Mouse (Mus musculus): Measurements from ENCODE around the gene Shc1.

Shc1 gene

DNA sequence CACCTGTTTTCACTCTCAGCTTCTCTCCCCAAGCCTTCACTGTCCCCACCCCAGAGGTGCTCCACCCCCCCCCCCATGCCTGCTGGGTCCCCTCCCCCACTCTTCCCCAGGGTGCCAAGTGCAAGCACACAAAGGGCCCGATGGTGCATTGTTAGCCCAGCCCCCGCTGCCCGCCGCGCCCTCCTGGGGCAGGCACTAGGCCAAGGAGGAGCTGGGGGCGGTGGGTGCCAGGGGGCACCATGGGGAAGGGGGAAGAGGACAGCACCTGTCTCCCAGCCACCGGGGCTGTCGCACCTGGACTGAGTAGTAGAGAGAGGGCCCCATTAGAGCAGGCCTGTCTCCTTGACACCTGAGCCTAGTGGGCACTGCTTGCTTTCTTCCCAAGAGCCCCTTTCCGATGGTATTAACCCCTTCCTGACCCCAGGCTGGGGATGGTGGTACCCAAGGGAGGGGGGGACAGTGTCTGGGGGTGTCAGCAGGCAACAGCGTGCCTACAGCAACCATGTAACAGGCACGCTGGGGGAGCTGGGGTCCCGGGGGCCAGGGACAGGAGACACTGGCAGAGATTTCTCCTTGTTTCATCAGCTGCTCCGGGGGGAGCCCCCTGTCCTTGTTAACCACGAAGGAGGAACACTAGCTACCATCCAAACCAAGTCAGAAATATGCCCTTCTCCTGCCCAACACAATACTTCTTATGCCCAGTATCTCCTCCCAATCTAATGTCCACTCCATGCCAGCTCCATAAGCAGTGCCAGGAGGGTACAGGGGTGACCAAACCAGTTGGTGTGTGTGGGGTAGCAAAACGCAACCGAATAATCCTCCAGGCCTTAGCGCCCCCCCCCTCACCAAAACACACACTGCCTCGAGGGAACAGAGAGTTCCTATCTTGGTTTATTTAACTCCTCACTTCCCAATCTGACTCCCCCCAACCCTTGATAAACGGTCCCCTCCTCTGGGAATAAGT is 27.3 kb upstream of the Shc1 start:
- peak; percentile 52 for DNase-seq (ENCODE audit: low spot score)

DNA sequence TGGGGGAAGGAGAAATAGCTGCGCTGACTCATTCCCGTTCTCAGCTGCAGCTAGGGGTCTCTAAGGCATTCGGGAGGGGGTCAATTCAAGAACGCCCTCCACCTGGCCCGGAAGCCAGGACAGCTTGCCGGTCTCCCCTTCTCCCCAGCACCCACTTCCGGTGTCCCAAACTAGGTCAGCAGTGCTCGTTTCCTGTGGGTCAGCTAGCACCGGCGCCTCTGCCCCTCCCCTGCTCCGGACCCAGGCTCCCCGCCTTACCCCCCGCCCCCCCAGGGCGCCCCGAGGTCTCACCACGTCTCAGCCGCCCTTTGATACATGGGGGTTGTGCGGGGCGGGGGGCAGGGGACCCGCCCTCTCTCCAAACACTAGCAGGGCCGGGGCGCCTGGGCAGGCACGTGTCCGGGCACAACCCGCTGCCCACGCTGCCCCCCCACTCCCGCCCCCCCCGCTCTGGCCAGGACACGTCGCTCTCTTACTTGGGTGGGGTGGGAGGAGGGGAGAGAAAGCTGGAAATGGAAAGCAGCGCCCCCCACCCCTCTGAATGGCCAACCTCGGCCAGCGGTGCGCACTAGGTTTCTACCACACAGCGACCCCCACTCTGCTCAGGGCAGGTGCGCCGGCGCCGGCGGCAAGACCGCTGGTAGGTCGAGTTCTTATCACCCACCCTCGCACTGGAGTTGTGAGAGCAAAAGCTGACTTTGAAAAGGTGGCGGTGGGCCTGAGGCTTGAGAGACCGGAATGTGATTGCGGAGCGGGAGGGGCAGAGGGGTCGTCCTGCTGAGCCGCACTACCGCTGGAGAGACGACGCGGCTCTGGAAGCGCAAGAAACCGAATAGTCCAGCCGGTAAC is 26.4 kb upstream of the Shc1 start:
- DNase-seq (ENCODE audit: low spot score), result peak; percentile 66

DNA sequence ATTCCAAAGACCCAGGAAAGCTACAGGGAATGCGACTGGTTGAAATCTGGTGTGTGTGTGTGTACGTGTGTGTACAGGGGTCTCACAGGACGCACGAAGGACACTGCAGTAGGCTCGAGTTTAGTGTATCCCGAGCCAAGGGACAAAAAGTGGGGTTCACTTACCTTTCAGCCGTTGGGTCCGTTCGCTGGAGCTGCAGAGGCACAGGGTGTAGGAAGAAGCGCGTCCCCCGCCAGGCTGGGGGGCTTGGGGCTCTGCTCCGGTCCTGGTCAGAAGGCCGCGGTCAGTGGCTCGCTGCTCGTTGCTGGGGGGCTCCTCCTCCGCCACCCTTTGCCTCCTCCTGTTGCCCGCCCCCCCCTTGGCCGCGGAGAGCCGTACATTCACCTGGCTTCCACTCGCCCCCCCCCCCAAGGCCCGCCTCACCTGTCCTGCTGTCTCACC is 25.4 kb upstream of the Shc1 start:
- no peak for DNase-seq (ENCODE audit: low spot score)

DNA sequence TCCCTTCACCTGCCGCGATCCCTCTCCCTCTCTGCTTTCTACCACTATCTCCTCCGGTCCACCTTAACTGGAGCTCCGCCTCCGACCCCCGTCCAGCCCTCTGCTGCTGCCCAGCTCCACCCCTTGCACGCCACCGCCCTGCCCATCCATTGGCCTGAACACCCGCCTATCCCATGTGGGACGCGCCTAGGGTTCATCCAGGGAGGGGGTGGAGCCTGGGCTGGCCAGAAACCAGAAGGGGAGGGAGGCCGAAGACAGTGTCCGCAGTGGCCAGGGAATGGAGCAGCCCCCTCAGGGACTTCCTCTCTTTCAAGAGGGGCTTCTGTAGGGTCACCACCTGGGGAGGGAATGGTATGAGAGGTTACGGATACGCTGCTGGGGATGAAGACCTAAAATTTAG is 24.6 kb upstream of the Shc1 start:
- peak; percentile 99 for DNase-seq (ENCODE audit: low spot score)

DNA sequence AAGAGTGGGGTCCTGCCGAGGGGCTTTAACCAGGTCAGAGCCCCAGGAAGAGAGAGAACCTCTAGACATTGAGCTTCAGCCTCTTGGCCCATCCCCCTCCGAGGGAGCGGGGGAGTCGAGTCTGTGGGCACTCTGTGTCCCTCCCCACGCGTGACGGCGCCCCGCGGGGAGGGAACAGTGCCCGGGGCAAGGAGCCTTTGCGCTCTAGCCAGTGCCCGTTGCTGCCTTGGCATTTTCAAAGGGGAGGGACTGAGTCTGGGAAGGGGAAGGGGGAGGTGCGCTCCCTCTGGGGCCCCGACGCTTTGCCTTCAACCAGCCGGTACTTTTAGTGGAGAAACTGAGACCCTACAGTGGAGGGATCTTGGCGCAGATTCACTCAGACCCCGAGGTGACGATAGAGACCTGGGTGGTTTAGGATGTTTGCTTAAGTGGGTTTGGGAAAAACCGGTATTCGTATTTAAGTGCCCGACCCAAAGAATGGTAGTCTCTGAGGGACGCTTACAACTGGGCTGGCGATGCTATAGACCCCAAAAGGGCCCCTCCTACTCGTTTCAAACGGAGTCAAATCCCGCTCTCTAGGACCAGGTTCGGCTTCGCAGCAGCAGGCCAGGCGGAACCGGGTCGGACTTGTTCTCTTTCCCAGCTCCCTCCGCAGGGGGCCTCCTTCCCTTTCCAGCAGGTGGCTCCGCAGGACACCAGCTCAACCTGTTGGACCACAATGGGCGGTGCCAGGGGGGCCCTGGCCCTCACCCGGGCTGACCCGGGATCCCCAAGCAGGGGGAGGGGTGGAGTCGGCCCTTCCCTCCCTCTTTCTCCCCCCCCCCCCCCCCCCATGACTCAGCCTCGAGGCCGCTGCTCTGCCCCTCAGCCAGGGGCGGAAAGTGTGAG is 24.0 kb upstream of the Shc1 start, which contains the start of gene Zbtb7b:
TSS of gene Zbtb7b (minus strand) at position 771 of the 888 bp plus-strand sequence.
- peak; percentile 83 for DNase-seq (ENCODE audit: low spot score)

DNA sequence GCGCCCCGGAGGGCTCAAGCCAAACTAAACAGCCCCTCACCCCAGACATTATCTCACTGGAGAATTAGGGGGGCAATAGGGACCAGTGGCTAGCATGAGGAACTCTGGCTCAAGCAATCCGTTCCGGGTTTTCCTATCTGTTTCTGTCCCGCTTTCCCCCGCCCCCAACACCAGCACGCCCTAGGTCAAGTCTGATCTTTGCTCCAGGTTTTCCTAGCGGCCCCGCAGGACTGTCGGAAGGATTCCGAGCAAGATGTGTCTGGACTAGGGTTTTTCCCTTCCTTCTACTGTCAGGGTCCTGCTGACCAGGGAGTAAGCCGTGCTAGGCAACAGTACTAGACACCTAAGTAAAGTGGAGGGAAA is 23.4 kb upstream of the Shc1 start:
- DNase-seq (ENCODE audit: low spot score), result peak; percentile 83

DNA sequence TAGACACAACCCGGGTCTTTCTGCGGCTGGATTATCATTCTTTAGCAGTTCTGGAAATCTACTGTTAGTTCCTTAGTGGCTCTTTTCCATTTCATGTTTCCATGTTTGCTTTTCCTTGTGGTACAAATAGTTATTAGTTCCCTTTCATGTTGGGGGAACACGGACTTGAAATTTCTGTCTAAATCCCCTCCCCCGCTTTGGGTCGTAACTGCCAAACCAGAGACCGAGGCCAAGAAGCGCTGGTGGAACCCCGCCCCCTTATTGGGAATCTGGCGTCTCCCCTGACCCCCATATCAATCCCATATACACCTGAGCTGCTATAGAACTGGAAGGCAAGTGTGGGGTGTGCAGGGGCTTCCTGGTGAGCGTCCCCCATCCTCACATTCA is 22.8 kb upstream of the Shc1 start:
- DNase-seq (ENCODE audit: low spot score), result no peak

DNA sequence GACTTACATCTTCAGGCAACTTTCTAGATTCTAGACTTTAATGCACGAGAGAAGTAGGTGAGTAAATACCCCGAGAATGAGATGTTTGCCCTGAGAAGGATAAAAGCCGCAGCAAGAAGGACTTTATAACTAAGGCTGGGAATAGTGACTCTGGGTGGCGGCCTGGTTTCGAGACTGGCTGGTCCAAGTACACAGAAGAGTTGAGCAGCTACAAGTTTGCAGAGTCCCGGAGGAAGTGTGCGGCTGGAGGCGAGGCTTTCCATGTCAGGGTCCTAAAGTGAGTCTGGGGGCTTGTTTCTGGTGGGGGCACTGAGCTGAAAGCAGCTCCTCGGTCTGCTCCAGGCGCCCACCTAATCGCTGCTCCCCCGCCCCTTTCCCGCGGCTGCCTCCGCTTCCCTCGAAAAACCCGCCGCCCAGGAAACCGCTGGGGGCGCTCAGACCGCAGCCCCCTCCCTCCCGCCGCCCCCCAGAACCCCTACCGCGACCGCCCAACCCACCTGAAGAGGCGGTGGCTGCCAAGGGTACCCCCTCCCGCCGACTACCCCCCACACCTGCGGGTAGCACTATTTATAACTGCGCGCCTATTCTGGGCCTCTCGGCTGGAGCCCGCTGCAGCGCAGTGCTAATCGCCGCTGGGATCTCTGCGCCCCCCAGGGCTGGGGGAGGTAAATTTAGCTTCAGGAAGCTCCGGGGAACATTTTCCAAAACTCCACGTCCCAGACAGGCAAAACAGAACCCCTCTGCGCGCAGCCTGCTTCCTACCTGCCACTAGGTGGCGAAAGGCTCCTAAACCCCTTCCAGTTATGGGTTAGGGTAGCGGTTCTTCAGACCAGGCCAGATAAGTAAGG is 22.2 kb upstream of the Shc1 start:
- peak; percentile 70 for DNase-seq (ENCODE audit: low spot score)

DNA sequence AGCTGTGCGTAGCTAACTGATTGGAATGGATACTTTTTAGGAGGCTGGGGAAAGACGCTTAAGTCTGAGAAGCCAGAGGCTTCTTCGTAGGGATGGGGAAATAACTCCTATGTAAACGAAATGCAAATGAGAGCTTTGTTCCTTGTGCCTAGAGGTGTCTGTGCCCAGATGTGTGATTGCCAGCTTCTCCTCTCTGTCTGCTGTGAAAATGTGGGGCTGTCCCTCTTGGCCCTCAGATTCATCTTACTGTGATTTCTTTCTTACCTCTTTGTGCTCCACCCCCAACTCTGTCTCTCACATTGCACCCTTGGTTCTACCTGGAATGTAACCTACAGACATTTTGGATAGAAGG is 21.6 kb upstream of the Shc1 start:
- DNase-seq (ENCODE audit: low spot score), result no peak

DNA sequence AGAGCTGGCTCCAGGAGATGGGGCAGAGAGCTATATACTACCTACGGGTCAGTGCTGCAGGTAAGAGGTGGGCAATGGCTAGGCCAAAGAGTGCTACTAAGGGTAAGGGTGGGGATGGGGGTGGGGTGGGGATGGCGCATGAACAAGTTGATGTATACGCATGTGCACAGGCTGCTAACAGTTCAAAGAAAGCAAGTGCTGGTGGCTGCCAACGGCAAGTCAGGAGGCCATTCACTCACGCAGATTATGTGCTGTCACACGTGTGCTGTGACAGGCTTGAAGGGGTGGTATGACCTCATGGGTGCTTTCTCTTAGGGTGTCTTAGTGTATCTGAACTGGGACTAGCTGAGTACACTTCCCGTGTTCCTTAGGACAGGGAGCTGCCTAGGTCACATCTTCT is 16.9 kb upstream of the Shc1 start:
- no peak for DNase-seq (ENCODE audit: low spot score)

DNA sequence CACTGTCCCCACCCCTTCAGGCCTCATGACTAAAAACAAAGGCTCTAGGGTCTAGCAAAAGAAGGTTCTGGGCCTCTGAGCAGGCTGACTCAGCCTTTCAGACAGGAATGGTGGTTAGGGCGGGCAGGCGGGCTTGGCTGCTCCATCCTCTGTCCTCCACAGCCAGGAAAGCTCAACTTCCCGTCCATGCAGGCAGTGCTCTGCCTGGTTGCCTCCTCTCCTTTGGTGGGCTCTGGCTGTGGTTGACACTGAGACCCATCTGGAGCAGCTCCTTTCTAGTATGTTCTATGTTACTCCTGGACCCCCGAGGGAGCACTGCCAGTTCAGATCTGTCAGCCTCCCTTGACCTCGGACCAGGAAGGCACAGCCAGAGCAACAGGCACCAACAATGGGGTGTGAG is 15.6 kb upstream of the Shc1 start, which contains the start of gene Lenep:
TSS of gene Lenep (minus strand) at position 101 of the 400 bp plus-strand sequence.
- DNase-seq (ENCODE audit: low spot score), result no peak

DNA sequence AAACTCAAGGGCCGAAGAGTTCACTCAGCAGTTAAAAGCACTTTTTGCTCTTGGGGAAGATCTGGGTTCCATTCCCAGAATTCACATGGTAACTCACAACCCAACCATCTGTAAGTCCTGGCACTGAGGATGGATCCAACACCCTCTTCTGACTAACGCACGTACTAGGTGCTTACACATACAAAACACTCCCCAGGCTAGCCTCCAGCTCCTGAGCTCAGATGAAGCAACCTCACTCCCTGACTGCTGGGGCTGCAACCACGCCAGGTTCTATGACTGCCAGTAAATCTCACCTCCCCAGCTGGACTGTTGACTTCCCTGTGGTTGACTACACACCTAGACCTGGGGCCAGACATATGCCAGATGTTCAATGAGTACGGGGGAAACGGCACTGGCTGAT is 11.4 kb upstream of the Shc1 start:
- DNase-seq (ENCODE audit: low spot score), result no peak

DNA sequence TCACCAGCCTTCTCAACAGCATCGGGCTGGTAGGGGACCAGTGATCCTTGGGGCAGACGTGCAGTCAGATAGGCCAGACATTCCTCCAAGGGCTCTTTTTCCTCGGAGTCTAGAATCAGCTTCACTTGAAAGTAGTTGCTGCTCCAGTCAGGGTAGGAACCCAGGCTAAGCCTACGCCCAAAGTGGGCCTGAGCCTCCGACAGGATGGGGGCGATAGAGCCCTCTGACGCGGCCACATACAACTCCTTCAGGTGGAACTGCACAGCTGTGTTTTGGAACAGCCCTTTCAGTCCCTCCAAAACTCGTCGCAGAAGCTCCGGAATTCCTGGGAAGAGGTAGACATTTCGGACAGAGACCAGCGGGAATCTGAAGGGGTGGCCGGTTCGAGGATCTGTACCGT is 9.8 kb upstream of the Shc1 start:
- no peak for DNase-seq (ENCODE audit: low spot score)

DNA sequence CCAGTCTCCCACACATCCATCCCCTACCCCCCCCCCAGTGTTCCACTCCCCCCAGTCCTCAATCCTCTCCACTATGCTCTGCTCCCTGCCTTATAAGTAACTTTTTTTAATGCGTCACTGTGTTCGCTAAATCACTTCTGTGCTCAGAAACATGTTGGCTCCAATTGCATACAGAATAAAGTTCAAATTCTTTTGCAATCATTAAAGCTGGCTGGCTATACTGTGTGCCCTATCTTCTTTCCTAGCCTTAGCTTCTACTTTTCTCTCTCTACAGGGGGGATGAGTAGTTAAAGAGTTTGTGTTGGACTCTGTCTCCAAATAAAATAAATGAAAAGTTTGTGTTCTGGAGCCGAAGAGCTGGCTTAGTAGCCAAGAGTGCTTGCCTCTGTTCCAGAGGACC is 8.5 kb upstream of the Shc1 start:
- no peak for DNase-seq (ENCODE audit: low spot score)

DNA sequence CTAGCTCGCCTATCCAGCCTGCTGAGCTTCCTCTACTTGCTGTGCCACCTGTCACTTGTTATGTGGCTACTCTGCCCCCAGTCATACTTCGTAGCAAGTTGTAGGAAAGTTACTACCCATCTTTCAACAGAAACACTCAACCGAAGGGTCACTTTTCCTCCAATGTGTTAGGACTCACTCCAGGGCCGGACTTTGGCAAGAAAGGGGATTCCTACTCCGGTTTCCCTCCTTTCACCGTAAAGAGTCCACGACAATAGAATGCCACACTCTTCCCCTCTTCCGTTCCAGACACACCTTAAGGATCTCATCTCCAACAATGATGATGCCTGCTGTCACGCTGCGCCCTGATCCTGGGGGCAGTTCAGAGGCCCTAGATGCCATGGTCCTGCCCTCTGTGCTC is 7.4 kb upstream of the Shc1 start:
- DNase-seq (ENCODE audit: low spot score), result no peak

DNA sequence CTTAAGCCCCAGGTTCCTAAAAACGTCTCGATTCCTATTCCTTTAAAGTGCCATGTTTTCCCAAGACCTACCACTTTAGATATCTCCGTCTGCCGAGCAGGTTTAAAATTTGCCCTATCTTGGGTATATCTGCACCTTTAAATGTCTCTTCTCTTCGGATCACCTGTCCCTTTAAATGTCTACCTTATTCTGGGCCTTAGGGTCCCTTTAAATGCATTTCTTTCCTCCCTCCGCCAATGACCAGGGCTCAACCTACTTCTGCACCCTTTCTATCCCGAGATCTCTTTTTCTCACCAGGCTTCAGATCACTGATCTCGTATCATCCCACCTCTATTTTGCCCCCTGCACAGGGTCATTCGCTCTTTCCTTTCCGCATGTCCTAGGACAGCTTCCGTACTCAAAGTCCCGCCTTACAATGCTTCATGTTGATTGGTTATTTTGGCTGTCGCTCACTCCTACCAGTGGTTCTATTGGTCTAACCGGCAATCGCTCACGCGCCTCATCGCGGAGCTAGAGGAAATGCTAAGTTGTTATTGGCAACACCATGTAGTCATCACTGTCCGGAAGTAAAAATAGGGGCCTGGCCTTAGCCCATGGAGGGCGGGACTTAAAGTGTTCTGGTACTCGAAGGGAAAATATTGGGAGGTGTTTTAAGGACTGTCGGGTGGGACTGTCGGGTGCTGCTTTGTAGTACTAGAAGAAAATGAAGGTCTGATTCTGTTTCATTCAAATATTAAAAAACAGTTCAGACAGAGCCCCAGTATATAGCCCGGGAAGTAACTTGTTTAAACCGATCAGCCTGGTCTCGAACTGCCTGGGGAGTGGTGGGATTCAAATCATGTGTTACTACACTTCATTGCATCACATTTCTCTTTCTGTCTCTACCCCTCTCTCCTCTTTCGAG is 6.5 kb upstream of the Shc1 start, which contains the start of gene Flad1:
TSS of gene Flad1 (minus strand) at position 381 of the 904 bp plus-strand sequence.
- DNase-seq (ENCODE audit: low spot score), result peak; percentile 92

DNA sequence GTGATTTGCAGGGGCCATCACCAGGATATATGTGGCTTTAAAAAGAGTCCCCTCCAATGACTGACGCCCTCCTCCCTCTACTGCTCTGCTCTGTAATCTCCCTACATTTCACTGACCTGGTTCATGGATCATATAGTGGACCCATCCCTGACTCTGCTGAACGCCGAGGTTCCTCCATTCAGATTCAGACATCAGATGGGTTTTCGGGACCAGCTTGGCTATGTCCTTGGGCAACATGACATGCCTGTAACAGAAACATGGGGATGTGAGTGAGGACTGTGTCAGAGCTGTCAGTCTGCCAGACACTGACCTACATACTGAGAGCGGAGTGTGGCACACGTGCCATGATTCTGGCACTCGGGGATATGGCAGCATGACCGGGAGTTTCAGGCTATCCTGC is 2.1 kb upstream of the Shc1 start:
- no peak for DNase-seq (ENCODE audit: low spot score)

DNA sequence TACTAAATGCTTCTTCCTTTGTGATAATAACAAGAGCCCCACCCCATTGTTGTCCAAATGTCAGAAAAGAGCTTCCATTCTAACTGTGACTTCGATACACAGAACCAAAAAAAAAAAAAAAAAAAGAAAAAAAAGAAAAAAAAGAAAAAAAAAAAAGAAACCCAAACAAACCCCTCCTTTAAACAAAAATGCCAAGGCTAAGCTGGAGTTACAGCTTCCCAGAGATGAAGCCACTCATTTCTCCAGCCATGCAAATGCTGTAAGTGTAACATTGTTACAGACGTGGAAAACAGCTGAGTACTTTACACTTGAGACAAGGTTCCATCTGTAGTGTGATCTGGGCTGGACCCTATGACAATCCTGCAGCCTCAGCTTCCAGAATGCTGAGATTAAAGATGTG is 1.1 kb upstream of the Shc1 start:
- no peak for DNase-seq (ENCODE audit: low spot score)

DNA sequence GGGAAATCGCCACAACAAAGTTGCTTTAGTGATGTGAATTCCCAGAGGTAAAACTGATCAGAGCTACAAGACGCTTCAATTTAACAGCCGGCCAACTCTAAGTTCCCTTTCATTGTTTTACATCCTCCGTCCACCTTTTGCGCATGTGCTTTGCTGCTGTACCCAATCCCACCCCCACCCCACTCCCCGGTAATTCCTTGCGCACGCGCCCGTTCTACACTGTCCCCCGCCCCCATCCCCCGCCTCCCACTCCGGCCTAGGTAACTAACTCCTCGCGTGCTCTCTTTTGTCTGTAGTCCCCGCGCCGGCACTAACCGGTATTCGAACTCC is 438 bp upstream of the Shc1 start:
- no peak for DNase-seq (ENCODE audit: low spot score)

DNA sequence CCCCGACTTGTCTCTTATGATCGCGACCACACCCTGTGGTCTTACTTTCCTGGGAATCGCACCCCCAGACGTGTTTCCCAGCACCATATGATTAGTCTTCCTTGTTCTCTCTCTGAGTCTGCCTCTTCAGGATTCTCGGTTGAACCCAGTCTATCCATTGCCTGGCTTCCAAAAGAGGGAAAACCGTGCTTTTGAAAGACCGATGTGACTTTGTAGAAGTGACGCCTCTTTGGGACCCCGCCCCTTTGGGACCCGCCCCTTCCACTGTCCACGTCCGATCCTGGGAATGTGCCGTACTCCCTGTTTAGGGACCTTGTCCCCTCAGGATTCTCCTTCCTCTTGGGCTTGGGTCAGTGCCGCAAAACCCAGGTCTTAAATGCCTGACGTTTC is 613 bp downstream of the Shc1 start:
- DNase-seq (ENCODE audit: low spot score), result peak; percentile 79

Data from ovary, postnatal 36 days (tissue).